Mouse (Mus musculus) testis, adult 2 months (tissue): Measurements from ENCODE around the gene Jagn1.

Experiments used
- CTCF ChIP-seq: fragments of 200-500 bp; IDR thresholded peaks from 2 replicates; pipeline ENCODE4 v1.5.1; 2012; ENCODE audit warnings: low read depth, mild to moderate bottlenecking, inconsistent platforms, low read length, moderate library complexity; ENCODE audit not compliant: control insufficient read depth, insufficient read depth, insufficient replicate concordance
- POLR2A ChIP-seq: fragments of 200-500 bp; IDR thresholded peaks from 2 replicates; pipeline ENCODE4 v1.6.1; 2012; ENCODE audit warnings: low read depth, mild to moderate bottlenecking, inconsistent platforms, low read length, moderate library complexity; ENCODE audit not compliant: control insufficient read depth

- no peak for TF ChIP-seq CTCF
- TF ChIP-seq POLR2A, result no peak
Observed at GRCm38 (mm10) chr6:113393951-113394350, 48.4 kb upstream of the Jagn1 start.
